Mouse (Mus musculus) left cerebral cortex, postnatal 4 days (tissue): Measurements from ENCODE around the gene Slc28a2. TPM values are rescaled to one million over a fixed set of nuclear protein-coding genes. Genes with fewer than 3 reads are reported as not detected.
"Not testable (repeated sequence)": the region's sequence is repeated elsewhere in the genome, so short reads cannot be mapped to it uniquely, and the experiment has no call there.

Experiments used
- DNase-seq: peaks from one replicate; pipeline ENCODE4 v3.0.0-alpha.2; 2022
- intact Hi-C: fragments of 180-260 bp; cut with DNase I; formaldehyde crosslinking; loops from one replicate; pipeline ENCODE4 v1.15.1; 2025
- total RNA-seq, 2 experiments: library from RNA; stranded (reverse); gene quantifications; 2 replicates each; pipeline ENCODE4 v1.2.3; 2021

Gene Slc28a2
- total RNA-seq, 2 experiments from 2014 or later: 0.20 TPM; not detected in 1

- no peak for DNase-seq
- intact Hi-C loops: no loop called here
Measured at GRCm38 (mm10) chr2:122452426-122452825, 26.1 kb downstream of the Slc28a2 start.

GRCm38 (mm10) chr2:122466901-122467300 is 40.6 kb downstream of the Slc28a2 start:
- intact Hi-C loops: no loop called here
- no peak for DNase-seq

GRCm38 (mm10) chr2:122467351-122468013 is 41.2 kb downstream of the Slc28a2 start:
- DNase-seq: peak; percentile 95
- intact Hi-C loops: no loop called here

- intact Hi-C loops: no loop called here
- DNase-seq: no peak
Measured at GRCm38 (mm10) chr2:122469221-122469620, 42.9 kb downstream of the Slc28a2 start.

GRCm38 (mm10) chr2:122476585-122476984 is 50.3 kb downstream of the Slc28a2 start:
- DNase-seq: no peak
- intact Hi-C loops: loop anchor here (5.0 kb wide), 1 partner anchor 79 kb away; no protein-coding TSS in a partner anchor

- intact Hi-C loops, DNase-seq: not testable (repeated sequence)
Measured at GRCm38 (mm10) chr2:122483787-122484186, 57.5 kb downstream of the Slc28a2 start.

- intact Hi-C loops: no loop called here
- no peak for DNase-seq
Measured at GRCm38 (mm10) chr2:122484641-122485040, 58.4 kb downstream of the Slc28a2 start, which contains the start of gene Gm14085. Gm14085 (plus strand) TSS chr2:122484941.

GRCm38 (mm10) chr2:122485654-122486053 is 59.4 kb downstream of the Slc28a2 start:
- DNase-seq, intact Hi-C loops: not testable (repeated sequence)

GRCm38 (mm10) chr2:122486122-122486521 is 59.8 kb downstream of the Slc28a2 start:
- intact Hi-C loops, DNase-seq: not testable (repeated sequence)

GRCm38 (mm10) chr2:122486674-122487073 is 60.4 kb downstream of the Slc28a2 start:
- no peak for DNase-seq
- intact Hi-C loops: no loop called here

Other genes starting within 250 kb of the Slc28a2 start
- not detected for gene Patl2, start 240.3 kb upstream of the Slc28a2 start, total RNA-seq
- not detected for gene Terb2, start 240.2 kb upstream of the Slc28a2 start, total RNA-seq
- gene Sord, start 191.7 kb upstream of the Slc28a2 start, total RNA-seq: 10 to 100 TPM; 14.9 to 16.0 TPM
- gene Duox2, start 128.0 kb upstream of the Slc28a2 start, total RNA-seq: under 1 TPM; 0.22 to 0.58 TPM
- under 1 TPM; 0.36 to 0.40 TPM for gene Duoxa2, start 127.6 kb upstream of the Slc28a2 start, total RNA-seq
- under 1 TPM; 0.40 to 0.66 TPM for gene Duoxa1, start 112.7 kb upstream of the Slc28a2 start, total RNA-seq
- under 1 TPM; 0.12 to 0.36 TPM for gene Duox1, start 110.8 kb upstream of the Slc28a2 start, total RNA-seq
- 10 to 100 TPM; 54.9 to 56.9 TPM for gene Shf, start 57.3 kb upstream of the Slc28a2 start, total RNA-seq
- gene Gm14085, start 58.5 kb downstream of the Slc28a2 start, total RNA-seq: under 1 TPM in 1 of 2 experiments, not detected in 1; 0.12 TPM
- 10 to 100 TPM; 63.7 to 69.4 TPM for gene Gatm, start 184.8 kb downstream of the Slc28a2 start, total RNA-seq
- not detected for gene AA467197, start 210.5 kb downstream of the Slc28a2 start, total RNA-seq